Mouse (Mus musculus): ENCODE measurements around the gene Cntnap2. TPM values are rescaled to one million over a fixed set of nuclear protein-coding genes. Genes with fewer than 3 reads are reported as not detected.

Cntnap2 gene
- total and polyA plus RNA-seq, 3 experiments: 0.02 TPM; not detected in 2

DNA sequence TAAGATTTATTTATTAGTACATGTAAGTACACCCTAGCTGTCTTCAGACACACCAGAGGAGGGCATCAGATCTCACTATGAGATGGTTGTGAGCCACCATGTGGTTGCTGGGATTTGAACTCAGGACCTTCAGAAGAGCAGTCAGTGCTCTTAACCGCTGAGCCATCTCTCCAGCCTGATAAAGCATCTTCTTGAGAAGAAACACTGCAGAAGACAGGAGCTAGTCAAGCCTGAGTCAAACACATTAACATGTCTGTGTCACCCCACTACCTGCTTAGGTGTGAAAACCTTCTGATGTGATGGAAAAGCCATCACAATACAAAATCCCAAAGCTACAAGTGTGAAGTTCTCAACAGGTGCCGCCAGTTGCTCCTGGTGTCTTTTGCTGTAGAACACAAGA, 2275.2 kb downstream of the Cntnap2 start:
- H3K36me3 ChIP-seq (ENCODE audit: control insufficient read depth, insufficient read depth, low read length): no peaks in the 10 kb centered on the region
- intact Hi-C loops (cut with DNase I): no loop called here
- TF ChIP-seq POLR2A (IDR thresholded peaks at IDR 0.05; ENCODE audit: insufficient read depth, low read depth, low read length): no peak
- TF ChIP-seq EP300 (IDR thresholded peaks at IDR 0.05; ENCODE audit: insufficient read depth, low read depth, low read length): no peak
- no peak for TF ChIP-seq CTCF (IDR thresholded peaks at IDR 0.05)
- no peaks in the 10 kb centered on the region for H3K79me2 ChIP-seq (replicated peaks; ENCODE audit: control insufficient read depth, insufficient read depth, low read length)
- DNase-seq: no peak
- H3K27ac ChIP-seq: no peak overlapping the region
- 90% methylated on average over 2 of the region's 2 CpGs for WGBS
- H3K4me3 ChIP-seq: no peak overlapping the region
- no peaks in the 10 kb centered on the region for H3K27me3 ChIP-seq (ENCODE audit: control insufficient read depth, insufficient read depth, low read length)
- H3K4me1 ChIP-seq (ENCODE audit: control insufficient read depth, insufficient read depth, low read length): no peaks in the 10 kb centered on the region
- no peak overlapping the region for H3K9ac ChIP-seq (ENCODE audit: low read depth, low read length)

DNA sequence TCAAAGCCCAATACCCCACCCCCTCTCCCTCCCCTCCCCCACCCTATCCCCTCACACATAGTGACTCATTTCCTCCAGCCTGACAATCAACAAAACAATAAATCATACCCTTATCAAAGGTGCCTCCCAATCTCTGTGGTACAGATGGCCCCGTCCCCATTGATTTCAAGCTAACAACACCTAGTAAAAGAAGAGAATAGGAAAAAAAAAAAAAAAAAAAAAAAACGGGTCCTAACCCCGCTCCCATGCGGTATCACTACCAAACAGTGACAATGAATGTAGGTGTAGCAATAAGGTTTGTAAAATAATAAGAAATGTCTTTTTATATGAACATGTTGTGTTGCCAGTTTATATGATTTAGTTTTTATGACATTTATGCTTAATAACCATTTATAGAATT, 2278.1 kb downstream of the Cntnap2 start:
- DNase-seq: no peak
- intact Hi-C loops (cut with DNase I): no loop called here
- H3K4me3 ChIP-seq: no peak overlapping the region
- H3K27me3 ChIP-seq (ENCODE audit: control insufficient read depth, insufficient read depth, low read length): no peaks in the 10 kb centered on the region
- no peaks in the 10 kb centered on the region for H3K36me3 ChIP-seq (ENCODE audit: control insufficient read depth, insufficient read depth, low read length)
- WGBS: 66% methylated on average over 4 of the region's 4 CpGs
- no peaks in the 10 kb centered on the region for H3K4me1 ChIP-seq (ENCODE audit: control insufficient read depth, insufficient read depth, low read length)
- no peaks in the 10 kb centered on the region for H3K79me2 ChIP-seq (replicated peaks; ENCODE audit: control insufficient read depth, insufficient read depth, low read length)
- TF ChIP-seq POLR2A (IDR thresholded peaks at IDR 0.05; ENCODE audit: insufficient read depth, low read depth, low read length) (no peak), EP300 (IDR thresholded peaks at IDR 0.05; ENCODE audit: insufficient read depth, low read depth, low read length) (no peak), CTCF (IDR thresholded peaks at IDR 0.05) (no peak)
- no peak overlapping the region for H3K9ac ChIP-seq (ENCODE audit: low read depth, low read length)
- H3K27ac ChIP-seq: no peak overlapping the region

DNA sequence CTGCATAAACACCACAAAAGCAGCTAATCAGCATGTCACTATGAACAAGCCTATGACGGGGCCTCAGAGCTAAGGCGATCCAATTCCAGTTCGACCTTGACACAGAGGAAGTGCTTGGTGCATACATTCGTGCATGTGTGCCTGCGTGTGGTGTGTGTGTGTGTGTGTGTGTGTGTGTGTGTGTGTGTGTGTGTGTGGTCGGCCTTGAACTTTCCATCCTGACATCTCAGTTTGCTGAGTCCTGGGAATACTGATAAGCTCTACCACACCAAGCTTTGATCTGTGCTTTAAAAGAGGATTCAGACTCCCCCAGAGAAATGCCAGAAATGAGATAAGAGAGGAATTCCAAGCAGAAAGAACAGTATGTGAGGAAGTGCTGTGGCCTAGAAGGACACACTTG, 2279.0 kb downstream of the Cntnap2 start:
- TF ChIP-seq POLR2A (IDR thresholded peaks at IDR 0.05; ENCODE audit: insufficient read depth, low read depth, low read length) (no peak), EP300 (IDR thresholded peaks at IDR 0.05; ENCODE audit: insufficient read depth, low read depth, low read length) (no peak), CTCF (IDR thresholded peaks at IDR 0.05) (no peak)
- H3K9ac ChIP-seq (ENCODE audit: low read depth, low read length): no peak overlapping the region
- no peaks in the 10 kb centered on the region for H3K27me3 ChIP-seq (ENCODE audit: control insufficient read depth, insufficient read depth, low read length)
- H3K4me1 ChIP-seq (ENCODE audit: control insufficient read depth, insufficient read depth, low read length): no peaks in the 10 kb centered on the region
- H3K79me2 ChIP-seq (replicated peaks; ENCODE audit: control insufficient read depth, insufficient read depth, low read length): no peaks in the 10 kb centered on the region
- DNase-seq: no peak
- H3K27ac ChIP-seq: no peak overlapping the region
- 26% methylated on average over 6 of the region's 6 CpGs for WGBS
- no peaks in the 10 kb centered on the region for H3K36me3 ChIP-seq (ENCODE audit: control insufficient read depth, insufficient read depth, low read length)
- intact Hi-C loops (cut with DNase I): no loop called here
- H3K4me3 ChIP-seq: no peak overlapping the region

DNA sequence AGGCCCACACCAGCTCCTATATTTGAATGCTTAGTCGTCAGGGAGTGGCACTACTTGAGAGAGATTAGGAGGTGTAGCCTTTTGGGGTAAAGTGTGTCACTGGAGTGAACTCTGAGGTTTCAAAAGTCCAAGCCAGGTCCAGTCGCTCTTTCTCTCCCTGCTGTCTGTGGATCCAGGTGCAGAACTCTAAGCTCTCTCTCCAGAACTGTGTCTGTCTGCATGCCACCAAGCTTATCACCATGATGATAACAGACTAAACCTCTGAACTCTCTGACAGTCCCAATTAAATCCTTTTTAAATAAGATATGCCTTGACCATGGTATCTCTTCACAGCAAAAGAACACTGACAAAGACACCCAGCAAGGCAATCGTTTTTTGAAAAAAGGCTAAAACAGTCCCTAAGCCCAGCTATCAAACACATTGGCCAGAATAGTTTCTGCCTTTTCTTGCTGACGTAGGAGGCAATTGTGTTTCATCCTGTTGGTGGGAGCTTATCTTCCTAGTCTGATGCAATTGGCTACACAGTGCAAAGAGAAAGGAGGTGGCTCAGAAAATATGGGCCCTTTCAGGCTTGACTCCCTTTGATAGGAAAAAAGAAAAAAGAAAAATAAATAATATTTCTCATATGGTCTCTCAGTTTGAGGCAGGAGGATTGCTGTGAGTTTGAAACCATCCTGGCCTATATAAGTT, 2281.8 kb downstream of the Cntnap2 start:
- no peak overlapping the region for H3K9ac ChIP-seq (ENCODE audit: low read depth, low read length)
- H3K27ac ChIP-seq: no peak overlapping the region
- no peak for DNase-seq
- no peaks in the 10 kb centered on the region for H3K27me3 ChIP-seq (ENCODE audit: control insufficient read depth, insufficient read depth, low read length)
- TF ChIP-seq EP300 (IDR thresholded peaks at IDR 0.05; ENCODE audit: insufficient read depth, low read depth, low read length) (no peak), POLR2A (IDR thresholded peaks at IDR 0.05; ENCODE audit: insufficient read depth, low read depth, low read length) (no peak), CTCF (IDR thresholded peaks at IDR 0.05) (no peak)
- no peaks in the 10 kb centered on the region for H3K36me3 ChIP-seq (ENCODE audit: control insufficient read depth, insufficient read depth, low read length)
- no peak overlapping the region for H3K4me3 ChIP-seq
- WGBS: 61% methylated on average over 4 of the region's 4 CpGs
- H3K4me1 ChIP-seq (ENCODE audit: control insufficient read depth, insufficient read depth, low read length): no peaks in the 10 kb centered on the region
- intact Hi-C loops (cut with DNase I): no loop called here
- no peaks in the 10 kb centered on the region for H3K79me2 ChIP-seq (replicated peaks; ENCODE audit: control insufficient read depth, insufficient read depth, low read length)

DNA sequence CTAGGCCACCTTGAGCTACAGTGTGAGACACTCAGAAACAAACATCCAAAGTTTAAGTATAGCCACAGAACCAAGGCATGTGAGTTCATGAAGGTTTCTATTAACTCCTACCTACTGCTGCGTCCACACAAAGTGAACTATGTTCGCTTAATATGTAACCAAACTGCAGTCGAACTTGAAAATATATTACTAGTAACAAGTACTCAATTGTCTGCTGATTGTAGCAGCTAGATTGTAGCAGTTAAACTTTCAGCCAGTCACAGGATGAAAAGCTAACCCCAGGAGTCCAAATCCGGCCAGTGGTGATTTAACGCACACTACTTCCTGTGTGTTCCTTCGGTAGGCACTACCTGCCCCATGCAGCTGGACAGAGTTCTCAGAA, 2282.3 kb downstream of the Cntnap2 start:
- TF ChIP-seq POLR2A (IDR thresholded peaks at IDR 0.05; ENCODE audit: insufficient read depth, low read depth, low read length): no peak
- TF ChIP-seq EP300 (IDR thresholded peaks at IDR 0.05; ENCODE audit: insufficient read depth, low read depth, low read length): no peak
- no peak for TF ChIP-seq CTCF (IDR thresholded peaks at IDR 0.05)
- Histone ChIP-seq H3K9ac (ENCODE audit: low read depth, low read length) (no peak overlapping the region), H3K4me3 (no peak overlapping the region), H3K27me3 (ENCODE audit: control insufficient read depth, insufficient read depth, low read length) (no peaks in the 10 kb centered on the region), H3K79me2 (replicated peaks; ENCODE audit: control insufficient read depth, insufficient read depth, low read length) (no peaks in the 10 kb centered on the region), H3K4me1 (ENCODE audit: control insufficient read depth, insufficient read depth, low read length) (no peaks in the 10 kb centered on the region), H3K36me3 (ENCODE audit: control insufficient read depth, insufficient read depth, low read length) (no peaks in the 10 kb centered on the region), H3K27ac (no peak overlapping the region)
- intact Hi-C loops (cut with DNase I): no loop called here
- no peak for DNase-seq
- WGBS: 70% methylated on average over 6 of the region's 6 CpGs

DNA sequence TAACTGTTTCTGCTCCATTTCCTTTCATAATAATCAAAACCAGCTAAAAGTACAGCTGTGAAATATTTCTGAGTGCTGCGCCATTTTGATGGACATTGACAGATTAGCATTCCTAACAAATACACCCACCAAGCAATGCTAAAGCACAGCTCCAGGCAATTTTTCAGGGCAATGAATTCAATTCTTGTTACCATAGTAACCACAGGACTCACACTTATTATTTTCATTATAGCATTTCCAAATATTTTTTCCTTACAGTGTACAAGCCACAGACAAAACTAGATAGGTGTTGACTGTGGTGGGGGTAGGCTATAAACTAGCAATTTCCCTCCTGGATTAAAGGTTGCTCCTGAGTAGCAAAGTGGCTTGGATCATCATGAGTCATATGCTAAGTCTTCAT, 2284.1 kb downstream of the Cntnap2 start:
- Histone ChIP-seq H3K4me1 (ENCODE audit: control insufficient read depth, insufficient read depth, low read length) (no peaks in the 10 kb centered on the region), H3K27me3 (ENCODE audit: control insufficient read depth, insufficient read depth, low read length) (no peaks in the 10 kb centered on the region), H3K9ac (ENCODE audit: low read depth, low read length) (no peak overlapping the region), H3K79me2 (replicated peaks; ENCODE audit: control insufficient read depth, insufficient read depth, low read length) (no peaks in the 10 kb centered on the region), H3K4me3 (no peak overlapping the region), H3K27ac (no peak overlapping the region), H3K36me3 (ENCODE audit: control insufficient read depth, insufficient read depth, low read length) (no peaks in the 10 kb centered on the region)
- intact Hi-C loops (cut with DNase I): no loop called here
- TF ChIP-seq CTCF (IDR thresholded peaks at IDR 0.05): no peak
- TF ChIP-seq EP300 (IDR thresholded peaks at IDR 0.05; ENCODE audit: insufficient read depth, low read depth, low read length): no peak
- TF ChIP-seq POLR2A (IDR thresholded peaks at IDR 0.05; ENCODE audit: insufficient read depth, low read depth, low read length): no peak
- WGBS: 91% methylated on average over 1 of the region's 1 CpGs
- no peak for DNase-seq

Data from heart, adult 2 months (tissue).